Mouse (Mus musculus) CD4-positive, CD25-positive, alpha-beta regulatory T cell, adult 4 months (primary cell): ENCODE measurements around the gene Fcho1. TPM values are rescaled to one million over a fixed set of nuclear protein-coding genes. Genes with fewer than 3 reads are reported as not detected.
A peak's percentile ranks its signal among the peaks of the same experiment; 100 is the strongest.
"Not testable (repeated sequence)": the region's sequence is repeated elsewhere in the genome, so short reads cannot be mapped to it uniquely, and the experiment has no call there.

Experiments used
- ATAC-seq: one replicate; pipeline ENCODE4 v1.8.0; 2017
- polyA plus RNA-seq, 2 experiments: library from polyadenylated mRNA; unstranded; fragments of 100-300 nt; shearing (Covaris generic); gene quantifications; one replicate each; pipeline ENCODE4 v1.2.1; 2017

Fcho1 gene
- 10 to 100 TPM; 40.4 to 46.7 TPM for polyA plus RNA-seq

- peak; percentile 69 for ATAC-seq
Measured at GRCm38 (mm10) chr8:71725122-71725924, at the start of gene Fcho1. Fcho1 (minus strand) TSS chr8:71725716.

- no peak for ATAC-seq
Measured at GRCm38 (mm10) chr8:71771336-71771735, 45.8 kb upstream of the Fcho1 start.

- ATAC-seq = no peak
Measured at GRCm38 (mm10) chr8:71758816-71759215, 33.3 kb upstream of the Fcho1 start.

GRCm38 (mm10) chr8:71752881-71753552 is 27.5 kb upstream of the Fcho1 start:
- not testable (repeated sequence) for ATAC-seq

GRCm38 (mm10) chr8:71752263-71752662 is 26.7 kb upstream of the Fcho1 start:
- ATAC-seq = not testable (repeated sequence)

- not testable (repeated sequence) for ATAC-seq
Measured at GRCm38 (mm10) chr8:71751337-71751886, 25.9 kb upstream of the Fcho1 start.

GRCm38 (mm10) chr8:71749321-71750075 is 24.0 kb upstream of the Fcho1 start:
- not testable (repeated sequence) for ATAC-seq

- ATAC-seq = not testable (repeated sequence)
Measured at GRCm38 (mm10) chr8:71747082-71747481, 21.6 kb upstream of the Fcho1 start.

GRCm38 (mm10) chr8:71745322-71745721 is 19.8 kb upstream of the Fcho1 start:
- no peak for ATAC-seq

GRCm38 (mm10) chr8:71742783-71743182 is 17.3 kb upstream of the Fcho1 start:
- no peak for ATAC-seq

- no peak for ATAC-seq
Measured at GRCm38 (mm10) chr8:71741687-71742114, 16.2 kb upstream of the Fcho1 start.

GRCm38 (mm10) chr8:71741226-71741625 is 15.7 kb upstream of the Fcho1 start:
- ATAC-seq = no peak

GRCm38 (mm10) chr8:71738316-71738715 is 12.8 kb upstream of the Fcho1 start:
- ATAC-seq = not testable (repeated sequence)

GRCm38 (mm10) chr8:71731652-71732230 is 6.2 kb upstream of the Fcho1 start:
- ATAC-seq = peak; percentile 50

- peak; percentile 75 for ATAC-seq
Measured at GRCm38 (mm10) chr8:71728826-71729620, 3.5 kb upstream of the Fcho1 start.

- no peak for ATAC-seq
Measured at GRCm38 (mm10) chr8:71728240-71728785, 2.8 kb upstream of the Fcho1 start.

- ATAC-seq = no peak
Measured at GRCm38 (mm10) chr8:71724389-71724788, 1.1 kb downstream of the Fcho1 start.

GRCm38 (mm10) chr8:71723047-71723551 is 2.4 kb downstream of the Fcho1 start:
- ATAC-seq = peak; percentile 88

GRCm38 (mm10) chr8:71719928-71720457 is 5.5 kb downstream of the Fcho1 start:
- ATAC-seq = no peak

- ATAC-seq = no peak
Measured at GRCm38 (mm10) chr8:71719218-71719617, 6.3 kb downstream of the Fcho1 start.

GRCm38 (mm10) chr8:71718252-71718651 is 7.3 kb downstream of the Fcho1 start:
- ATAC-seq = no peak
